Mouse (Mus musculus) bone marrow, adult 2 months (tissue): ENCODE measurements around the gene Gm20219.

ENCODE experiments used
- CTCF ChIP-seq: fragments of 200-500 bp; IDR thresholded peaks from 2 replicates; pipeline ENCODE4 v1.5.1; 2011; ENCODE audit warnings: low read length, control low read depth; ENCODE audit not compliant: control insufficient read depth, insufficient read depth
- POLR2A ChIP-seq: fragments of 200-500 bp; IDR thresholded peaks from 2 replicates; pipeline ENCODE4 v1.6.1; 2011; ENCODE audit warnings: low read depth, mild to moderate bottlenecking, control low read depth, low read length, borderline replicate concordance; ENCODE audit not compliant: control insufficient read depth

DNA sequence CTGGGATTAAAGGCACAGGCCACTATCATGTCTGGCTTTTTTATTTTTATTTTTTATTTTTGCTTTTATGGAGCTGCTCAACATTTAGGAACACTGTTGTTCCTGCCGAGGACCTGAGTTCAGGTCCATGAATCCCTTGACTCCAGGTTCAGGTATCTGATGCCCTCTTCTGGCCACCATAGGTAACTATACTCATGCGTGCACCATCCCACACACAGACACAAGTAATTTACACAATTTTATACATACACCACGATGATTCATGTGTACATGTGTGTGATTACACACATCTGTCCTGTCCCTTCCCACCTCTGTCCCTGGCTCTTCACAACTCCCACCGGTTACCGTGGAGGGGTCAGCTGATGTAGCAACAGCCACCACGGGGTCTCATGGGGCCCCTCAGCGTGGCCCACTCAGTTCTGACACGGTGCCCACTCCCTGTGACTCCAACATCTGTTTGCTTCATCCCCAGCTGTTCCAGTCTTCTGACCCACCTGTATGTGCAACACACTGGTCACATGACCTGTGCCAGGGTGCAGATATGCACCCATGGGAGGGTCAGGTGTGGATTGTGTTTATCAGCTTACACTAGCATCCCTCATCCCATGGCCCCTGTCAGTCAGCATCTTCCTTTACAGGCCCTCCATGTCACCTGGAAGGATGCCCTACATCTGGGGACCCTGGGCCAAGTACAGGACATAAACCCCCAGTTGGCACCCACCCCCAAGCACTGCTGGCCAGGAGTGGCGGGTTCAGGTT is 6.2 kb downstream of the Gm20219 start:
- no peak for TF ChIP-seq POLR2A
- TF ChIP-seq CTCF, result no peak
